Mouse (Mus musculus) embryonic fibroblast, embryonic 13.5 days (primary cell): ENCODE measurements around the gene Cstad.

Source experiments
- CTCF ChIP-seq: IDR thresholded peaks from 2 replicates; pipeline ENCODE4 v1.5.1; 2011; ENCODE audit warnings: mild to moderate bottlenecking, control low read depth, low read length, moderate library complexity, borderline replicate concordance; ENCODE audit not compliant: insufficient read depth
- POLR2A ChIP-seq: IDR thresholded peaks from 2 replicates; pipeline ENCODE4 v1.6.1; 2011; ENCODE audit warnings: low read depth, mild to moderate bottlenecking, control low read depth, low read length, moderate library complexity

GRCm38 (mm10) chr2:30655746-30656145, 60.9 kb downstream of the Cstad start:
- TF ChIP-seq POLR2A: no peak
- no peak for TF ChIP-seq CTCF
